Mouse (Mus musculus) E14TG2a.4 (cell line): Measurements from ENCODE around the gene Fem1a.

Source experiments
- CTCF ChIP-seq: conservative IDR thresholded peaks from 2 replicates; pipeline ENCODE4 v1.5.1; 2014; ENCODE audit warnings: low read length
- NANOG ChIP-seq: IDR thresholded peaks from 2 replicates; pipeline ENCODE4 v1.6.1; 2014; ENCODE audit warnings: borderline replicate concordance, low read length, mixed read lengths
- POU5F1 ChIP-seq: IDR thresholded peaks from 2 replicates; pipeline ENCODE4 v1.6.1; 2014; ENCODE audit warnings: low read length, borderline replicate concordance

DNA sequence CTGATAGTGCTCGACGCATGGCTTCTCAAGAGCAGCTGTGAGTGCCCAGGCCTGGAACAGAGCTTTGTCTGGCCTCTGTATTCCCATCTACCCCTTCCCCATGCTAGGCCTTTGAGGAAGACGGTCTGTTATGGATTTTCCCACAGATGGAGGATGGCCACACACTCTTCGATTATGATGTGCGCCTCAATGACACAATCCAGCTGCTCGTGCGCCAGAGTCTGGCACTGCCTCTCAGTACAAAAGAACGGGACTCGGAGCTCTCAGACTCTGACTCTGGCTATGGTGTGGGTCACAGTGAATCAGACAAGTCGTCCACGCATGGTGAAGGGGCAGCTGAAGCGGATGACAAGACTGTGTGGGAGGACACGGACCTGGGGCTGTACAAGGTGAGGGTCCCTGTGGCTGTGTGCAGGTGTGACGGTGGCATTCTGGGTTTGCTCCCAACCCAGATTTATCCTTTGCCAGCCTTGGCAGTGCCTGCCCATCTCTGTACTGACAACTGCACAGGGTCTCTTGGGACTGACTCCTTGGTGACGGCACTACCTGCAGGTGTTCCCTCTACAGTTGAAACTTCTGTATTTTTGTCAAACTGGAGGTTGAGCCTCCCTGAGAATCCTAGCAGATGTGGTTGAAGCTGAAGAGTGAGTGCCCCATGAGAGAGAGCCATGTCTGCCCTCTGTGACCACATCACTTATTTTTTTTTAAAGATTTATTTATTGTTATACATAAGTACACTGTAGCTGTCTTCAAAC is 52.8 kb downstream of the Fem1a start:
- TF ChIP-seq CTCF (no peak; the same call in 1 of the 2 replicates), NANOG (no peak), POU5F1 (no peak)
